Mouse (Mus musculus): ENCODE data around the gene Lad1. TPM values are rescaled to one million over a fixed set of nuclear protein-coding genes. Genes with fewer than 3 reads are reported as not detected.

Gene Lad1
- polyA plus RNA-seq, 1 experiment, result not detected

DNA sequence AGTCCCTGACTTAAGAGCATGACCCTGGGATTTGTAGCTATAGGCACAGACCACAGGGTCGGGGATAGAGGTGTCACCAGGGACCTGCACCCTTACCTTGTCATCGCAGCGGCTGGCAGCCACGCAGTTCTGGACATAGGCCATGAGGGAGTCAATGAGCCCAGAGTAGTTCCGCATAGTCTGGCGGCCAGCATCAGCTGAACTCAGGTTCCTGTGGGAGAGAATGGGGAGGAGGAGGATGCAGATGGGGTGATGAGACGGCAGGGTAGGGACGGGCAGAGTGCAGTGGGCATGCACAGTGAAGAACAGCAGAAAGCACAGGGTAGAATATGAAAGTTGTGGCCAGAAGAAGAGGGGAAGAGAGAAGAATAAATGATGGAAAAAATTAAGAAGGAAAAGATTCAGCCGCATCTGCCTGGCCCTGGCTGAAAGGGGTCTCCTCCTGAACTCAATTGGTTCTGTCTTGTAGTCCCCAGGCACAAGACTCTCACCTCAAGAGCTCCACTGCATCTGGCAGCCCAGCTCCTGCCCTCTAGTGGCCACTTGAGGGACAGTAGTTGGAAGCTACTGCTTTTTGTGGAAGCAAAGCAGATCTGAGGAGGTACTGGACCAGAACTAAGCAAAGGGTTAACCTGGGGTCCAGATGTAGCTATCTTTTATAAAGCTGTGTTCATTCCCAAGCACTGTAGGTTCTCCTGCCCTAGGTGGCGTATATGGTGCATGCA, 64.1 kb downstream of the Lad1 start:
- H3K27me3 ChIP-seq (ENCODE audit: control insufficient read depth), result peaks cover 26% of the 10 kb centered on the region
- no peak overlapping the region for H3K4me3 ChIP-seq (replicated peaks)
- no peaks in the 10 kb centered on the region for H3K4me1 ChIP-seq (ENCODE audit: control insufficient read depth)
- TF ChIP-seq TAL1 (IDR thresholded peaks at IDR 0.05; ENCODE audit: low read length) (no peak), GATA1 (IDR thresholded peaks at IDR 0.05; ENCODE audit: low read length) (no peak)
- H3K36me3 ChIP-seq (ENCODE audit: control insufficient read depth), result no peaks in the 10 kb centered on the region
- H3K9me3 ChIP-seq (ENCODE audit: control insufficient read depth, low read length), result no peaks in the 10 kb centered on the region

Other genes starting within 250 kb of the Lad1 start
- gene Nav1, start 211.3 kb upstream of the Lad1 start, polyA plus RNA-seq (2012), result 0.01 and 0.04 TPM in 2 replicates
- 3.8 and 4.0 TPM in 2 replicates for gene Csrp1, start 98.5 kb upstream of the Lad1 start, polyA plus RNA-seq (2012)
- 11.2 and 11.3 TPM in 2 replicates for gene Phlda3, start 52.5 kb upstream of the Lad1 start, polyA plus RNA-seq (2012)
- gene Tnni1, start 39.2 kb upstream of the Lad1 start, polyA plus RNA-seq (2012), result 0.07 TPM in 1 of 2 replicates, not detected in the other
- gene Tnnt2, start 17.8 kb downstream of the Lad1 start, polyA plus RNA-seq (2012), result 0.01 TPM in 1 of 2 replicates, not detected in the other
- not detected in 2 replicates for gene Pkp1, start 100.6 kb downstream of the Lad1 start, polyA plus RNA-seq (2012)
- not detected in 2 replicates for gene Igfn1, start 187.7 kb downstream of the Lad1 start, polyA plus RNA-seq (2012)
- gene Tmem9, start 189.6 kb downstream of the Lad1 start, polyA plus RNA-seq (2012), result 8.2 and 10.2 TPM in 2 replicates
- gene Ascl5, start 232.2 kb downstream of the Lad1 start, polyA plus RNA-seq (2012), result 0.07 TPM in 1 of 2 replicates, not detected in the other
- not detected in 2 replicates for gene Cacna1s, start 234.2 kb downstream of the Lad1 start, polyA plus RNA-seq (2012)